Mouse (Mus musculus) macrophage (primary cell): ENCODE results near the gene Rab1b. TPM values are rescaled to one million over a fixed set of nuclear protein-coding genes. Genes with fewer than 3 reads are reported as not detected.

Experiments
- H3K27ac ChIP-seq: fragments of 350-480 bp; formaldehyde crosslinking; 2 replicates; pipeline ENCODE4 v1.9.0; 2021
- H3K36me3 ChIP-seq: fragments of 350-480 bp; formaldehyde crosslinking; 2 replicates; pipeline ENCODE4 v1.9.0; 2021; ENCODE audit errors: inconsistent target
- H3K4me3 ChIP-seq: fragments of 350-480 bp; formaldehyde crosslinking; 2 replicates; pipeline ENCODE4 v1.9.0; 2021; ENCODE audit errors: inconsistent target
- H3K79me2 ChIP-seq: fragments of 350-480 bp; formaldehyde crosslinking; 2 replicates; pipeline ENCODE4 v1.9.0; 2021; ENCODE audit errors: inconsistent target
- WGBS: methylation state at CpG from one replicate; pipeline ENCODE4 v1.1.7; 2026; ENCODE audit warnings: inconsistent platforms; ENCODE audit not compliant: missing documents; 5-methylcytosine and 5-hydroxymethylcytosine counted together
- polyA plus RNA-seq: library from polyadenylated mRNA; stranded (reverse); fragments of 250-400 nt; gene quantifications from 3 replicates; pipeline ENCODE4 v1.2.4, GENCODE M21; 2018; ENCODE audit warnings: inconsistent platforms

Gene Rab1b
- polyA plus RNA-seq, 1 experiment from 2014 or later: 120 TPM

GRCm38 (mm10) chr19:5056251-5056650 lies 50.6 kb downstream of the Rab1b start:
- H3K4me3 ChIP-seq: no peak overlapping the region
- no peaks in the 10 kb centered on the region for H3K79me2 ChIP-seq
- no peak overlapping the region for H3K27ac ChIP-seq
- 29% methylated on average over 4 of the region's 6 CpGs for WGBS
- no peaks in the 10 kb centered on the region for H3K36me3 ChIP-seq

GRCm38 (mm10) chr19:5053909-5054308 lies 53.0 kb downstream of the Rab1b start:
- H3K4me3 ChIP-seq: no peak overlapping the region
- peaks cover 10% of the 10 kb centered on the region; the same call in 1 of the 2 replicates for H3K36me3 ChIP-seq
- H3K79me2 ChIP-seq: no peaks in the 10 kb centered on the region
- WGBS: 51% methylated on average over 9 of the region's 9 CpGs
- H3K27ac ChIP-seq: no peak overlapping the region

GRCm38 (mm10) chr19:5052853-5053252 lies 54.0 kb downstream of the Rab1b start:
- no peaks in the 10 kb centered on the region for H3K79me2 ChIP-seq
- peaks cover 21% of the 10 kb centered on the region; the same call in 1 of the 2 replicates for H3K36me3 ChIP-seq
- 86% methylated on average over 7 of the region's 17 CpGs for WGBS

GRCm38 (mm10) chr19:5052166-5052822 lies 54.6 kb downstream of the Rab1b start:
- no peaks in the 10 kb centered on the region for H3K79me2 ChIP-seq
- no peak overlapping the region for H3K4me3 ChIP-seq
- WGBS: 53% methylated on average over 22 of the region's 25 CpGs
- peaks cover 27% of the 10 kb centered on the region; the same call in 1 of the 2 replicates for H3K36me3 ChIP-seq
- H3K27ac ChIP-seq: no peak overlapping the region

More at GRCm38 (mm10) chr19:5052853-5053252, 54.0 kb downstream of the Rab1b start:
- no peak overlapping the region for H3K4me3 ChIP-seq
- no peak overlapping the region for H3K27ac ChIP-seq

GRCm38 (mm10) chr19:5051515-5051914 lies 55.4 kb downstream of the Rab1b start:
- Histone ChIP-seq H3K36me3 (peaks cover 34% of the 10 kb centered on the region), H3K27ac (no peak overlapping the region), H3K79me2 (no peaks in the 10 kb centered on the region), H3K4me3 (no peak overlapping the region)
- 86% methylated on average over 3 of the region's 3 CpGs for WGBS

GRCm38 (mm10) chr19:5051031-5051430 lies 55.8 kb downstream of the Rab1b start:
- Histone ChIP-seq H3K36me3 (peaks cover 39% of the 10 kb centered on the region), H3K79me2 (no peaks in the 10 kb centered on the region), H3K27ac (no peak overlapping the region), H3K4me3 (no peak overlapping the region)
- WGBS: 34% methylated on average over 17 of the region's 17 CpGs

GRCm38 (mm10) chr19:5050047-5050905 lies 56.6 kb downstream of the Rab1b start, which contains the start of gene Rin1:
TSS of gene Rin1 (plus strand) at chr19:5050481.
- no peak within 1 kb of the TSS for H3K27ac ChIP-seq
- H3K36me3 ChIP-seq: peaks cover 46% of the 10 kb centered on the region
- peaks cover 5% of the 10 kb centered on the region; the same call in 1 of the 2 replicates for H3K79me2 ChIP-seq
- no peak within 1 kb of the TSS for H3K4me3 ChIP-seq
- WGBS: 31% methylated on average over 12 of the region's 14 CpGs

- H3K36me3 ChIP-seq: peaks cover 46% of the 10 kb centered on the region
- WGBS: 86% methylated on average over 6 of the region's 6 CpGs
- no peak overlapping the region for H3K4me3 ChIP-seq
Measured at GRCm38 (mm10) chr19:5049325-5049724, 57.5 kb downstream of the Rab1b start.

More at GRCm38 (mm10) chr19:5049325-5049724, 57.5 kb downstream of the Rab1b start:
- H3K27ac ChIP-seq: no peak overlapping the region
- peaks cover 13% of the 10 kb centered on the region for H3K79me2 ChIP-seq

Other genes starting within 250 kb of the Rab1b start
- not detected in 3 replicates for gene Actn3, start 229.2 kb downstream of the Rab1b start, polyA plus RNA-seq
- gene Zdhhc24, start 228.4 kb downstream of the Rab1b start, polyA plus RNA-seq: 13.7 to 17.2 TPM (median 17.1 TPM) in 3 replicates
- 0.58 to 1.1 TPM (median 1.0 TPM) in 3 replicates for gene Bbs1, start 200.4 kb downstream of the Rab1b start, polyA plus RNA-seq
- 28.6 to 57.3 TPM (median 47.9 TPM) in 3 replicates for gene Dpp3, start 178.8 kb downstream of the Rab1b start, polyA plus RNA-seq
- gene Peli3, start 163.9 kb downstream of the Rab1b start, polyA plus RNA-seq: 0.82 to 2.1 TPM (median 1.7 TPM) in 3 replicates
- gene Mrpl11, start 144.9 kb downstream of the Rab1b start, polyA plus RNA-seq: 30.6 to 71.3 TPM (median 40.0 TPM) in 3 replicates
- gene Npas4, start 116.8 kb downstream of the Rab1b start, polyA plus RNA-seq: 0.11 to 0.41 TPM (median 0.32 TPM) in 3 replicates
- 0.75 to 2.2 TPM (median 0.76 TPM) in 3 replicates for gene Slc29a2, start 83.2 kb downstream of the Rab1b start, polyA plus RNA-seq
- 12.6 to 23.0 TPM (median 17.7 TPM) in 3 replicates for gene B4gat1, start 68.2 kb downstream of the Rab1b start, polyA plus RNA-seq
- gene AC124502.3, start 68.2 kb downstream of the Rab1b start, polyA plus RNA-seq: 0.76 to 2.0 TPM (median 0.80 TPM) in 3 replicates
- gene Brms1, start 65.7 kb downstream of the Rab1b start, polyA plus RNA-seq: 61.2 to 78.9 TPM (median 63.9 TPM) in 3 replicates
- 0.08 to 0.37 TPM (median 0.11 TPM) in 3 replicates for gene Rin1, start 56.6 kb downstream of the Rab1b start, polyA plus RNA-seq
- not detected in 3 replicates for gene Cd248, start 39.0 kb downstream of the Rab1b start, polyA plus RNA-seq
- 0.04 to 0.26 TPM (median 0.06 TPM) in 3 replicates for gene Tmem151a, start 21.5 kb downstream of the Rab1b start, polyA plus RNA-seq
- 32.3 to 57.6 TPM (median 51.7 TPM) in 3 replicates for gene Yif1a, start 18.5 kb downstream of the Rab1b start, polyA plus RNA-seq
- gene Cnih2, start 8.6 kb downstream of the Rab1b start, polyA plus RNA-seq: 0.28 TPM in 1 of 3 replicates, not detected in the others
- 9.0 to 14.1 TPM (median 10.4 TPM) in 3 replicates for gene Klc2, start 11.5 kb upstream of the Rab1b start, polyA plus RNA-seq
- gene Pacs1, start 166.0 kb upstream of the Rab1b start, polyA plus RNA-seq: 14.8 to 16.9 TPM (median 16.9 TPM) in 3 replicates
- 131 to 171 TPM (median 133 TPM) in 3 replicates for gene Sf3b2, start 188.4 kb upstream of the Rab1b start, polyA plus RNA-seq
- not detected in 3 replicates for gene Gal3st3, start 191.3 kb upstream of the Rab1b start, polyA plus RNA-seq
- gene Catsper1, start 228.7 kb upstream of the Rab1b start, polyA plus RNA-seq: not detected in 3 replicates
- 0.05 to 0.27 TPM in 2 of 3 replicates, not detected in the other for gene Cst6, start 242.5 kb upstream of the Rab1b start, polyA plus RNA-seq